Mouse (Mus musculus) cerebellum, postnatal 10 days (tissue): ENCODE measurements around the gene B4galt7.
"Not testable (repeated sequence)": the region's sequence is repeated elsewhere in the genome, so short reads cannot be mapped to it uniquely, and the experiment has no call there.

ENCODE experiments used
- DNase-seq, 2 experiments: peaks; one replicate each; pipeline ENCODE4 v3.0.0; 2021; ENCODE audit warnings: mixed read lengths in 2 of 2

Gene B4galt7

GRCm38 (mm10) chr13:55599566-55600540, at the start of gene B4galt7:
Gene B4galt7, plus strand, starts transcription at chr13:55599896.
- peak; percentile 94 to 95 for DNase-seq

GRCm38 (mm10) chr13:55555921-55556320, 43.8 kb upstream of the B4galt7 start:
- no peak for DNase-seq

DNA sequence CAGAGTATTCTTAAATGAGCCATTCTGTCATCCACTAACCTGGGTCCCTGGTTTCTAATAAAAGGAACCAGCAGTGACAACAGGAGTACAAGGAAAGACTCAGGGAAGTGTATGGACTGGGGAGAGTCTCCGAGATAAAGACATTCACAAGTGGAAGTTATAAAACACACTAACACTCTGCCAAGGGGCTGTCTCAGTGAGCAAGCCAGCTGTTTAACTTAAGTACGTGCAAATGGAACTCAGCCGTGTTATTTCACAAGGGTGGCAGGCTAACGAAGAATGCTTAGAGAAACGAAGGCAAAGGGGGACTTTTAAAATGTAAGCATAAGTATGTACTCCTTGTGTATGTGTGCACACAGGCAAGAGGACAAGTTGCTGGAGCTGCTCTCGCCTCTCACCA, 42.2 kb upstream of the B4galt7 start:
- DNase-seq = no peak

GRCm38 (mm10) chr13:55563266-55563879, 36.3 kb upstream of the B4galt7 start:
- no peak for DNase-seq

DNA sequence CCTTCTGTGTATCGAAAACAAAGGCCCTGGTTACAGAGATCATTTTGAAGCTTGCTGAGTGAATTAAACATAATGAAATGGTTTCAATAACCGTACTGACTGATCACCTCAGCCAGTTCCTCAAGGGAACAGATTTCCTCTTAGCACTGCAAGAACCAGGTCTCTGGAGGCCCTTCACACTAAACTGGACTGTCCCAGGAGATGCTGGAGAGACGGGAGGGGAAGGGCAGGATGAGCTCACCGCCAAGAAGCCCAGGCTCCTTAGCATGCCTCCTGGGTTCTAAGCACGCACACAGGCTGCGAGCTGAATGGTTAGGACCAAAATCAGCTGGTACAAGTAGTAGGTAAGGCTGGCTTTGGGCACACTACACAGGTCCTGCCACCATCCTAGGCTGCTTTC, 32.7 kb upstream of the B4galt7 start:
- DNase-seq = no peak

DNA sequence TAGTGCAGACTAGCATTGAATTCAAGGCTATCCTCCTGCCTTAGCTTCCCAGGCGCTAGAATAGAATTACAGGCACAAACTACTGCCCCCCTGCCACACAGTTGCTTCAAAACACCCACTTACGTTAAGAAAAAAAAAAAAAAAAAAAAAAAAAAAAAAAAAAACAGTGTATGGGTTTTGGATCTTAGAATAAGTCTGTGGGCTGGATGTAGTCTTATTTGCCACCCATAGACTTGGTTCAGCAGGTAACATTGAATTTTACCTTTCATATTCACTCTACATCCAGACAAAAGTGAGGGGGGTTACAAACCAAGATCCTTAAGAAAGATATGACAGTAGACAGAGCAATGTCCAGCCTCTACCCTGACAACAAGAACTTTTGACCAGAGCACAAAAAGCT, 31.7 kb upstream of the B4galt7 start:
- no peak for DNase-seq

DNA sequence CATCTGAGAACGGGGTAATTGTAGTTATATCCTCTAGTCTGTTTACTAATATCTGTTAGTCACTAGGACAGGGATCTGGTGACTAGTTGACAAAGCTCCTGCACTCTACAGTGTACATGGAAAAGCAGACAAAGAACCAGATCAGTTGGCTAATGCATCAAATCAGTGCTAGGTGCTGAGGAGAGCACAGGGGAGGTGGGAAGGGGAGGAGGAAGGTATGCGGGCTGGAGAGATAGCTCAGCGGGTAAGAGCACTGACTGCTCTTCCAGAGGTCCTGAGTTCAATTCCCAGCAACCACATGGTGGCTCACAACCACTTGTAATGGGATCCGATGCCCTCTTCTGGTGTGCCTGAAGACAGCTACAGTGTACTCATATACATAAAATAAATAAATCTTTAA, 31.2 kb upstream of the B4galt7 start:
- DNase-seq = not testable (repeated sequence)

- peak; percentile 64 for DNase-seq
Measured at GRCm38 (mm10) chr13:55569726-55570285, 29.9 kb upstream of the B4galt7 start.

GRCm38 (mm10) chr13:55570286-55570973, 29.3 kb upstream of the B4galt7 start:
- DNase-seq = peak; percentile 74 to 80

- peak; percentile 97 to 98 for DNase-seq
Measured at GRCm38 (mm10) chr13:55571027-55571751, 28.5 kb upstream of the B4galt7 start, which contains the start of gene Fam193b. Gene Fam193b, minus strand, starts transcription at chr13:55571120.

GRCm38 (mm10) chr13:55571977-55572376, 27.7 kb upstream of the B4galt7 start:
- no peak for DNase-seq

DNA sequence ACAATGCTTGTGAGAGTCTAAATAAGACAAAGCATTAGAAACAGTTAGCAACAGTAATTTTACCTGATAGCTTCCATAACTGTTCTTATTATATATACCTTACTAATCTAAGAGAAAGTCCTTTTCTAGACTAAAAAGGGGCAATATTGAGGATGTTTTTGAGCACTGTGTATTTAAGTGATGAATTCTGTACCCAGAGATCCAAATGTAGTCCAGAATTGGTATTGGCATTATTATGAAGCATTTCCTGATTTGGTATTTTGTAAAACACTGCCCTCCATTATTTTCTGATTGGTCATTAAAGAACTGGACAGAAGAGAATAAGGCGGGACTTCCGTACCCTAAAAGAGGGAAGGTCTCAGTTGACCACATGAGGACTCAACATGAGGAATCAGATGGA, 26.3 kb upstream of the B4galt7 start, which contains the start of gene Tmed9:
Gene Tmed9 (plus strand): TSS at position 301 of the 400 bp plus-strand sequence.
- DNase-seq = no peak

GRCm38 (mm10) chr13:55574321-55574720, 25.4 kb upstream of the B4galt7 start:
- DNase-seq = no peak

DNA sequence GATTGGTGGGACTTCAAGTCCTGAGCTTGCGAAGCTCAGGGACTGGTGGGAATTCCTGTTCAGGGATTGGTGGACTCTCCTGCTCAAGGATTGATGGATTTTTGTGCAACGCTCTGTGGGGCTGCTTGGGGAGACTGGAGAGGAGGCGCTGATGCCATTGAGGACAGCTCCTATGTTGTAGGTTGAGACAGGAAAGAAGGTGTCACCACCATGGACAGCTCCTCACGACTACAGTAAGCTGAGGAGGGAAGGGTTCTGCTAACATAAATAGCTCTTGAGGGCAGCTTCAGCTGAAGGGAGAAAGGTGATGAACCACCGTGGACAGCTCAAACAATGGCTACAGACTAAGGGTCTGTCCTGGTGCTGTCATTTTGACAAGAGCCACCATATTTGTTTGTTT, 23.8 kb upstream of the B4galt7 start:
- no peak for DNase-seq

DNA sequence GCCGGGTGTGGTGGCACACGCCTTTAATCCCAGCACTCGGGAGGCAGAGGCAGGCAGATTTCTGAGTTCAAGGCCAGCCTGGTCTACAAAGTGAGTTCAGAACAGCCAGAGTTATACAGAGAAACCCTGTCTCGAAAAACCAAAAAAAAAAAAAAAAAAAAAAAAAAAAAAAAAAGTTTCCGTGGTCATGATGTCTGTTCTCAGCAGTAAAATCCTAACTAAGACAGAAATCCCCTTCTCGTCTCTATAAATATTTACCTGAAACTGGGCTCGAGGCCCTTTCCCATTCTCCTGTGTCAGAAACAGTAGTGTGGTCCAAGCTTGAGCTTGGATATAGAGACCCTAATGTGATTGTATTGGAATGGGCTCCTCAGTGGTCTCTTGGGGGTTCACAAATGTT, 22.8 kb upstream of the B4galt7 start:
- not testable (repeated sequence) for DNase-seq

GRCm38 (mm10) chr13:55578086-55578485, 21.6 kb upstream of the B4galt7 start:
- DNase-seq = no peak

DNA sequence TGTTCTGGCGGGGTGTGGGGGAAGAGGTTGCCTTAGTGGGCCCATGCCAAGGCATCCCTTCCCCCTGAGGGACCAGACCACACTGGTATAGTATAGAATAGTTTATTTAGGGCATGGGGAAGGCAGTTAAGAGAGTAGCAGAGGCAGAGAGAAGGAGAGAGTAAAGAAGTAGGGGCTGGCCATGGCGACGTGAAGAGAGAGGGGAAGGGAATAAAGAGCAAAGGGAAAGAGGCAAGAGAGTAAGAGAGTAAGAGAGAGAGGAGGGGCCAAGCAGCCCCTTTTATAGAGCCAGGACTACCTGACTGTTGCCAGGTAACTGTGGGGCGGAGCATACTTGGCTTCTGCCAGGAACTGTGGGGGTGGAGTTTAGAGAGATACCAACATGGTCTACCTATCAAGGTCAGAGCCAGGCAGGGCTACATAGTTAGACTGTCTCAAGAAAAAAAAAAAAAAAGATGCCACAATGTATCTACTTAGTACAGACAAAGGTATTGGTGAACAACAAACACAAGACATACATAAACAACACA, 7.7 kb upstream of the B4galt7 start:
- peak; percentile 45 to 46 for DNase-seq

GRCm38 (mm10) chr13:55592512-55593253, 7.0 kb upstream of the B4galt7 start:
- DNase-seq = peak; percentile 97 to 99

GRCm38 (mm10) chr13:55593254-55593747, 6.4 kb upstream of the B4galt7 start:
- no peak for DNase-seq

DNA sequence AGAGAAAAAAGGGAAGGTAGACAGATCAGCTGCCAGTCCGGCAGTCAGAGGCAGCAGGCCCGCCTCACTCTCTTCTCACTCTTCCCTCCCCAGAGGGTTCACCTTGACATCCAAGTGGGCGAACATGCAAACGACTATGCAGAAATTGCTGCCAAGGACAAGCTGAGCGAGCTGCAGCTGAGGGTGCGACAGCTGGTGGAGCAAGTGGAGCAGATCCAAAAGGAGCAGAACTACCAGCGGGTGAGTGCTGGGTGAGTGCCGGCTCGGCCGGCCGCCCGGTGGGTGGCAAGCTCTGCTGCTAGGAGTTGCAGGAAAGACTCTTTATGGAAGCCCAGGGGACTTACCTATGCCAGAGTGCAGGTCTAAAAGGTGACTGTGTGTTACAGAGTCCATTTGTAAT, 4.3 kb upstream of the B4galt7 start:
- DNase-seq = peak; percentile 90 to 93

GRCm38 (mm10) chr13:55596802-55597201, 2.9 kb upstream of the B4galt7 start:
- DNase-seq = no peak
